Mouse (Mus musculus): Measurements from ENCODE around the gene Mcur1. TPM values are rescaled to one million over a fixed set of nuclear protein-coding genes. Genes with fewer than 3 reads are reported as not detected.

Gene Mcur1
- total RNA-seq, 1 experiment, result 2.0 TPM

DNA sequence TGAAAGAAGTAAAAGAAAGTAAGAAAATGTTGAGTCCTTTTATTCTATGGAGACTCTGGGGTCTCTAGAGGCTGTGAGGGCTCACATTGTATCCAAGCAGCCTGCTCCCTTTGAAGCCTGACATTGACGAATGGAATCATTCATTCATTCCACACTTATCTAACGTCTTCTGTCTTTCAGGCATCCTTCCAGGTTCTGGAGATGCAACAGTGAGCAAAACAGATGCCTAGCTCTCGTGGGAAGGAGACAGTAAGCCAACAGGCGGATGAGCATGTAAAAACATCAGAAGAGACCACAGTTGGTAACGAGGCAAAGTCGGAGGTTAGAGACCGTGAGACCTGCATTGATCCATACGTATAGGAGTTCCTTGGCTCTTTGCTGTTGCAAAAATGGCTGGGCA is 42.6 kb downstream of the Mcur1 start:
- no peak for DNase-seq (ENCODE audit: low read depth, low spot score)
- no peak for TF ChIP-seq ZC3H11A (IDR thresholded peaks at IDR 0.05; ENCODE audit: borderline replicate concordance, low read depth, low read length)
- TF ChIP-seq CHD2 (IDR thresholded peaks at IDR 0.05; ENCODE audit: low read depth, low read length), result no peak
- no peak for TF ChIP-seq MAFK (IDR thresholded peaks at IDR 0.05; ENCODE audit: insufficient read depth, low read depth, low read length)
- no peak for TF ChIP-seq HCFC1 (IDR thresholded peaks at IDR 0.05; ENCODE audit: borderline replicate concordance, insufficient read depth, low read length)
- no peak for TF ChIP-seq ZNF384 (IDR thresholded peaks at IDR 0.05; ENCODE audit: low read depth, low read length)
- Histone ChIP-seq H3K27ac (ENCODE audit: insufficient read depth, low read depth, low read length, poor library complexity, severe bottlenecking) (no peak overlapping the region), H3K4me1 (ENCODE audit: control insufficient read depth in 2 of 2, insufficient read depth in 2 of 2, low read length in 2 of 2, poor library complexity in 1 of 2) (peaks cover 1 to 5% of the 10 kb centered on the region in 2 experiments; a peak in 2 of 4 replicates), H3K9ac (ENCODE audit: insufficient read depth, low read depth, low read length, poor library complexity, severe bottlenecking) (no peak overlapping the region), H3K9me3 (ENCODE audit: control insufficient read depth, insufficient read depth, low read depth, low read length) (no peaks in the 10 kb centered on the region), H3K36me3 (ENCODE audit: control insufficient read depth, insufficient read depth, low read length, poor library complexity, severe bottlenecking) (no peaks in the 10 kb centered on the region), H3K4me3 (ENCODE audit: insufficient read depth in 1 of 2, low read depth in 1 of 2, low read length in 2 of 2, poor library complexity in 1 of 2, severe bottlenecking in 1 of 2) (no peak overlapping the region)
- in situ Hi-C loops (cut with MboI; ENCODE audit: low sequenced_read_pairs in 2 of 2, unreplicated experiment in 2 of 2), result no loop called here

- in situ Hi-C loops (cut with MboI; ENCODE audit: low sequenced_read_pairs in 2 of 2, unreplicated experiment in 2 of 2), result no loop called here
- H3K9me3 ChIP-seq (ENCODE audit: control insufficient read depth, insufficient read depth, low read depth, low read length), result no peaks in the 10 kb centered on the region
- TF ChIP-seq ZC3H11A (IDR thresholded peaks at IDR 0.05; ENCODE audit: borderline replicate concordance, low read depth, low read length) (no peak), ZNF384 (IDR thresholded peaks at IDR 0.05; ENCODE audit: low read depth, low read length) (no peak), MAFK (IDR thresholded peaks at IDR 0.05; ENCODE audit: insufficient read depth, low read depth, low read length) (no peak), CHD2 (IDR thresholded peaks at IDR 0.05; ENCODE audit: low read depth, low read length) (no peak), HCFC1 (IDR thresholded peaks at IDR 0.05; ENCODE audit: borderline replicate concordance, insufficient read depth, low read length) (no peak)
- H3K4me3 ChIP-seq (ENCODE audit: insufficient read depth in 1 of 2, low read depth in 1 of 2, low read length in 2 of 2, poor library complexity in 1 of 2, severe bottlenecking in 1 of 2), result no peak overlapping the region
- H3K9ac ChIP-seq (ENCODE audit: insufficient read depth, low read depth, low read length, poor library complexity, severe bottlenecking), result no peak overlapping the region
- no peak for DNase-seq (ENCODE audit: low read depth, low spot score)
- H3K27ac ChIP-seq (ENCODE audit: insufficient read depth, low read depth, low read length, poor library complexity, severe bottlenecking), result no peak overlapping the region
- no peaks in the 10 kb centered on the region for H3K36me3 ChIP-seq (ENCODE audit: control insufficient read depth, insufficient read depth, low read length, poor library complexity, severe bottlenecking)
- peaks cover 1 to 5% of the 10 kb centered on the region in 2 experiments; a peak in 2 of 4 replicates for H3K4me1 ChIP-seq (ENCODE audit: control insufficient read depth in 2 of 2, insufficient read depth in 2 of 2, low read length in 2 of 2, poor library complexity in 1 of 2)
Observed at GRCm38 (mm10) chr13:43516931-43517330, 43.1 kb downstream of the Mcur1 start.

- Histone ChIP-seq H3K27ac (ENCODE audit: insufficient read depth, low read depth, low read length, poor library complexity, severe bottlenecking) (no peak overlapping the region), H3K4me1 (ENCODE audit: control insufficient read depth in 2 of 2, insufficient read depth in 2 of 2, low read length in 2 of 2, poor library complexity in 1 of 2) (peaks cover 1 to 5% of the 10 kb centered on the region in 2 experiments; a peak in 2 of 4 replicates), H3K9ac (ENCODE audit: insufficient read depth, low read depth, low read length, poor library complexity, severe bottlenecking) (no peak overlapping the region), H3K36me3 (ENCODE audit: control insufficient read depth, insufficient read depth, low read length, poor library complexity, severe bottlenecking) (no peaks in the 10 kb centered on the region), H3K4me3 (ENCODE audit: insufficient read depth in 1 of 2, low read depth in 1 of 2, low read length in 2 of 2, poor library complexity in 1 of 2, severe bottlenecking in 1 of 2) (no peak overlapping the region), H3K9me3 (ENCODE audit: control insufficient read depth, insufficient read depth, low read depth, low read length) (no peaks in the 10 kb centered on the region)
- in situ Hi-C loops (cut with MboI; ENCODE audit: low sequenced_read_pairs in 2 of 2, unreplicated experiment in 2 of 2), result no loop called here
- no peak for DNase-seq (ENCODE audit: low read depth, low spot score)
- no peak for TF ChIP-seq ZC3H11A (IDR thresholded peaks at IDR 0.05; ENCODE audit: borderline replicate concordance, low read depth, low read length)
- TF ChIP-seq ZNF384 (IDR thresholded peaks at IDR 0.05; ENCODE audit: low read depth, low read length), result no peak
- TF ChIP-seq MAFK (IDR thresholded peaks at IDR 0.05; ENCODE audit: insufficient read depth, low read depth, low read length), result no peak
- no peak for TF ChIP-seq HCFC1 (IDR thresholded peaks at IDR 0.05; ENCODE audit: borderline replicate concordance, insufficient read depth, low read length)
- no peak for TF ChIP-seq CHD2 (IDR thresholded peaks at IDR 0.05; ENCODE audit: low read depth, low read length)
Observed at GRCm38 (mm10) chr13:43516119-43516518, 43.9 kb downstream of the Mcur1 start.

DNA sequence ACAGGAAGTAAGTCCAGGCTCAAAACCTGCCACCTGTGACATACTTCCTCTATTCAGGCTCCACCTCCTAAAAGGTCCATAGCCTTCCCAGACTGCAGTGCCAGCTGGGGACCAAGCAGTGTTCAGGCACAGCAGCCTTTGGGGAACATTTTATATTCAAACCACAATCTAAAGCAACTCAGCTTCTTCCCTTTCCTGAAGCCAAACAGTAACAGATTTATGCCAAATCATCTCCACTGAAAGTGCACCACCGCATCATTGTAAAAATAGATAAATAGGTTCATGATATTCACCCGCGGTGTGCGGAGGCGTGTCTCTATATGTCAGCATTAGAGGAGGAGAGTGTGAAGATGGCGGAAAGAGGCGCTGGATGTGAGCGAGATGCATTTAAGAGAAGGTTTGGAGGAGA is 45.0 kb downstream of the Mcur1 start:
- no peak for DNase-seq (ENCODE audit: low read depth, low spot score)

More for the DNA sequence above, 45.0 kb downstream of the Mcur1 start:
- Histone ChIP-seq H3K27ac (ENCODE audit: insufficient read depth, low read depth, low read length, poor library complexity, severe bottlenecking) (no peak overlapping the region), H3K4me1 (ENCODE audit: control insufficient read depth in 2 of 2, insufficient read depth in 2 of 2, low read length in 2 of 2, poor library complexity in 1 of 2) (peaks cover 1 to 7% of the 10 kb centered on the region in 2 experiments; a peak in 2 of 4 replicates), H3K9ac (ENCODE audit: insufficient read depth, low read depth, low read length, poor library complexity, severe bottlenecking) (peak overlapping the region; percentile 61), H3K36me3 (ENCODE audit: control insufficient read depth, insufficient read depth, low read length, poor library complexity, severe bottlenecking) (no peaks in the 10 kb centered on the region), H3K9me3 (ENCODE audit: control insufficient read depth, insufficient read depth, low read depth, low read length) (no peaks in the 10 kb centered on the region), H3K4me3 (ENCODE audit: insufficient read depth in 1 of 2, low read depth in 1 of 2, low read length in 2 of 2, poor library complexity in 1 of 2, severe bottlenecking in 1 of 2) (peak overlapping the region; percentile 42 to 53)
- TF ChIP-seq ZNF384 (IDR thresholded peaks at IDR 0.05; ENCODE audit: low read depth, low read length) (no peak), CHD2 (IDR thresholded peaks at IDR 0.05; ENCODE audit: low read depth, low read length) (no peak), HCFC1 (IDR thresholded peaks at IDR 0.05; ENCODE audit: borderline replicate concordance, insufficient read depth, low read length) (no peak), ZC3H11A (IDR thresholded peaks at IDR 0.05; ENCODE audit: borderline replicate concordance, low read depth, low read length) (no peak), MAFK (IDR thresholded peaks at IDR 0.05; ENCODE audit: insufficient read depth, low read depth, low read length) (no peak)
- in situ Hi-C loops (cut with MboI; ENCODE audit: low sequenced_read_pairs in 2 of 2, unreplicated experiment in 2 of 2), result no loop called here

Measured in ES-E14 (cell line).